Mouse (Mus musculus): ENCODE data around the gene Ly86.
A peak's percentile ranks its signal among the peaks of the same experiment; 100 is the strongest.

Gene Ly86

GRCm38 (mm10) chr13:37432653-37433052, 87.6 kb downstream of the Ly86 start:
- no peak for DNase-seq (ENCODE audit: low spot score)

- no peak for DNase-seq (ENCODE audit: low spot score)
These were observed 88.1 kb downstream of the Ly86 start for GRCm38 (mm10) chr13:37433142-37433541.

DNA sequence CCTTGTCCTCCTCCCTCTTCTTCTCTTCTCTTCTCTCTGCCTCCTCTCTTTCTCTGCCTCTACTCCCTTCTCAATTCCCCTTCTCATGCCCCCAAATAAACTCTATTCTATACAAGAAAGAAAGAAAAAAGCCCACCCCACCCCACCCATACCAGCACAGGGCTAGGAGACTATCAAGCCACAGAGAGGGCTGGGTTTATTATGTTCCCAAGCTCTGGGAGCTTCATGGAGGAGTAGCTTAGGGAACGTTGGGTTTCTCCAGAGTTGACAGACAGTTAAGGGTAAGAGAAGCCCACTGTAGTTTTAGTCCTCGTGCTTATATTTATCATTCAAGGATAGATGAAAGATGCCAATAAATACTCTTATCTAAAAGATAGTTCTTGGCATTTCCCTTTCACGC, 88.7 kb downstream of the Ly86 start:
- DNase-seq (ENCODE audit: low spot score): no peak

- DNase-seq (ENCODE audit: low spot score): no peak
These were observed 89.2 kb downstream of the Ly86 start for GRCm38 (mm10) chr13:37434137-37434772.

DNA sequence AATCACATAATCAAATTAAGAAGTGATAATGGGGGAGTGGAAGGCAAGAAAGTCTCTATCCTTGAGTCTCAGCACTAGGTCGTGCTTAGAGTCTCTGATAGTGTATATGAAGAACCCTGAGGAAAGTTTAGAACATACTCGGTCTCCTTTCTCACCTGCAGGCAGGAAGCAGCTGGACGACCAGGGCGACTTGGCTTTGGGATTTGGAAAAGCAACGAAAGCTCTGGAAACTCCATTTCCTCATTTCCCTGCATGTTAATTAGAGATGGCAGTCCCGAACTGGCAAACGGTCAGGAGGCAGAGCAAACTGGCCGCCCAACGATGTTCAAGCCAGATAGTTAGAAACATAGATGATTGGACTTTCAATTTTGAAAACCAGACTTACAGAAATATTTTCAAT, 89.8 kb downstream of the Ly86 start:
- DNase-seq (ENCODE audit: low spot score): no peak

DNA sequence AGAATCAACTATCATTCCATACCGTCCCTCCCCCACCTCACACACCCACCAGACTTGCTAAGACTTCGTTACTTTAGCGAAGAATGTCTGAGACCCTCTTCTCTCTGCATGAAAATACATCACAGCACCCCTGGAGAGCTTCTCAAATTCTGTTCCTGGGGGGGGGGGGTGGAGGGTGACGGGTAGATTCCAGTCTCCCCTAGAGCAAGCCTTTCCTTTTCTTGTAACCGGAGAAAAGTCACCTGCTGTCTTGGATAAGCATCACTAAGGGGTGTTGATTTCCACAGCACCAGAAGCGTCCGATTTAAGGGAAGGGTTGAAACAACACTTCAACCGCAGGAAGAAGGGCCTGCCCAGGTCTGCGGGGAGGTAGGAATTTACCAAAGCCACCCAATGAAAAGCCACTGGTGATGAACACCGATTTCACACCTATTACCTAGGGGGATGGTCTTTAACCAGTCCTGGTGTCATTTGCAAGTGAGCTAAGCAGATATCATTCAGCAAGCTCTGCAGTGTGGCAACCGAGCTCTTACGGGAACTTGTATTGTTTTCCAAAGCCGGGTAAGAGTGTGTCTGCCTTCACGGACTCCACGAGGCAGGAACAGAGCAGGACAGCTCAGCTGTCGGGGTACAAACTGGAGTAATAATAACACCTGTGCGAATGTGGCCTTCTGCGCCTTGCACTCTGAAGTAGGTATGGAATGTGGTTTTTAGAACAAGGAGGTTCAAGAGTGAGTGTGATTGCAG, 91.4 kb downstream of the Ly86 start:
- no peak for DNase-seq (ENCODE audit: low spot score)

DNA sequence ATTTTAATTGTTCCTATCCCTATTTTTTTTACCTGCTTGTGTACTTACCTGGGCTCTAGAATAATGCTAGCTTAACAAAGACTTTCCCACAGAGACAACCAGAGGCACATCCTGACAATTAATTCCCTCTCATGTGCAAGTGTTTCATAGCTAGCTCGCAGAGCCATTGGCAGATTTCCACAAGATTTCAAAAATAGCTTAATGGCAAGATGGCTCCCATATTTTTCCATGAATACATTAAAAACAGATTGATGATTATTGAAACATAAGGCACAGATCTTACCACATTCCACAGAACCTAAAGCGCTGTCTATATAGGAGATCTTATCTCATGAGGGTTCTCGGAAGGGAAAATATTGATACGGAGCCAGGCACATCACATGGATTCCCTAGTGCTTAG, 93.8 kb downstream of the Ly86 start:
- DNase-seq (ENCODE audit: low spot score): no peak

DNA sequence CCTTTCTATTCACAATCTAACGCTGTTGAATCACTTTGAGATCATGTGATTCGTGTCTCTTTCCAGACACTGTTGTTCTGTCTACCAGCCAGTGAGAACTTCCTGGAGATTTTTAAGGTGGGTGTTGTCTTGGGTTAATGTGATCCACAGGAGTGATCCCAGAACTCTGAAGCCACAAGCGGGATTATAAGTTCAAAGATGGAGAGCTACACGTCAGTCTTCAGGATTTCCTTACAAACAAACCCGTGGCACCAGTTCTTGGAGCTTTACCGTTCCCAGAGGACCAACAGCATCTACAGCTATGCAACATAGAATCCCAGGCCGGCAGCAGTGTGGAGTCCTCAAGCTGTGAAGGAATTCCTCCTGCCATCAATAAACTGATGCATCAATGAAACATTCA, 94.5 kb downstream of the Ly86 start:
- no peak for DNase-seq (ENCODE audit: low spot score)

GRCm38 (mm10) chr13:37439941-37440340, 94.9 kb downstream of the Ly86 start:
- no peak for DNase-seq (ENCODE audit: low spot score)

GRCm38 (mm10) chr13:37440593-37441307, 95.7 kb downstream of the Ly86 start:
- no peak for DNase-seq (ENCODE audit: low spot score)

GRCm38 (mm10) chr13:37442058-37442457, 97.0 kb downstream of the Ly86 start:
- no peak for DNase-seq (ENCODE audit: low spot score)

DNA sequence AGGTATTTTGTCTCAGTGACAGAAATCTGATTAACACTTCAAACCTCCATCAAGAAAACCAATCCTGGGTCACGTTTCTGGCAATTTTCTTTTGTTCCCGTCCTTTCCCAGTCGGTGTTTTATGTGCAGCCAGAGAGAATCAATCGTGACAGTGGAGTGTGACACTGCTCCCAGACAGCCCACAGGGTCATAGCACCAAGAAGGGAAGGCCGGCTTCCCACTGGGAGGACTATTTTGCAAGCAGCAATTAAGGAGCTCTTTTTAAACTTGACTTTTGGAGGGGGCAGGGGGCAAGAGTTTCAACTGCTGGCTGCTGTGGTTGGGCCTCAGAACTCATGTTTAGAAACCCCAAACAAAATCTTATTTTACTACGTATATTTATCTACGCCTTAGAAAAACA, 97.5 kb downstream of the Ly86 start:
- DNase-seq (ENCODE audit: low spot score): no peak

DNA sequence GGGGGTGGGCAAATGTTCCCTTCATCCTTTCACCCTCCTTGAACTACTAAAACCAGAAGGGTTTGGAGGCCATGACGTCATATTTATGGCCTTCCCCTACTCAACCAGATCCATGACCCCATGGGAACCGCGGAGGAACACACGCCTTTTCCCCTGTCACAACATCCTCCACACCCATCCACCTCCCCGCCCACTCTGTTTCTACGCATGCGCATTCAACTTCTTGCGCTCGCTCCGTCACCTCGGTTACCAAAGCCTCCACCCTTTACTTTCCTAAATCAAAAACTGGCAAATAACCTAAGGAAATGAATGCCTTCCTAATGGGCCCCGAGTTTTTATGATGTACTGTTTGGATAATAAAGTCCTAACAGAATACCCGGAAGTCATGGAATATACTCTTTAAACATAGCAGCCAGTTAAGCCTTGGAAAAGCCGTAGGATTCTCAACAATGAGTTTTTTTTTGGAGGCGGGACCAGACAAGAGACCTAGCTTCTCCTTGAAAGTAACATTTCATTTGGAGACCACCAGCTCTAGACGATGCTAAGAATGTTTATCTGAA, 101.8 kb downstream of the Ly86 start:
- no peak for DNase-seq (ENCODE audit: low spot score)

GRCm38 (mm10) chr13:37451021-37451420, 106.0 kb downstream of the Ly86 start:
- DNase-seq (ENCODE audit: low spot score): no peak

DNA sequence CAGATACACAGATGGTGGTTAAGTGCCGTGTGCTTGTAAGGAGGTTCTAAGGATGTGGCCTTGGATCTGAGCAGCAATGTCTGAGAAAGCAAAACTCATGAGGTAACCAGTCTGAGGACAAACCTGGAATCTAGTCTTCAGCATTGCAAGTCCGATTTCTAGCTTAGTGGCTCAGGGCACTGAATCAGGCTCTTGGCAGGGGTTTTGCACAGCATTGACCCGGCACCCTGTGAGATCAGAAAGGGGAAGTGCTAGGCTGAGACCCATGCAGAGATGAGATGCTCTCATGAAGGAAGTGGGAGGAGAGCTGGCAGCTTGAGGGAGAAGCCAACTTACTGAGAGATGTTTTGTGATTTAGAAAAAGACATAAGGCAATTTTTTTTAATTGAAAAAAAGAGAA, 106.5 kb downstream of the Ly86 start:
- DNase-seq (ENCODE audit: low spot score): no peak

DNA sequence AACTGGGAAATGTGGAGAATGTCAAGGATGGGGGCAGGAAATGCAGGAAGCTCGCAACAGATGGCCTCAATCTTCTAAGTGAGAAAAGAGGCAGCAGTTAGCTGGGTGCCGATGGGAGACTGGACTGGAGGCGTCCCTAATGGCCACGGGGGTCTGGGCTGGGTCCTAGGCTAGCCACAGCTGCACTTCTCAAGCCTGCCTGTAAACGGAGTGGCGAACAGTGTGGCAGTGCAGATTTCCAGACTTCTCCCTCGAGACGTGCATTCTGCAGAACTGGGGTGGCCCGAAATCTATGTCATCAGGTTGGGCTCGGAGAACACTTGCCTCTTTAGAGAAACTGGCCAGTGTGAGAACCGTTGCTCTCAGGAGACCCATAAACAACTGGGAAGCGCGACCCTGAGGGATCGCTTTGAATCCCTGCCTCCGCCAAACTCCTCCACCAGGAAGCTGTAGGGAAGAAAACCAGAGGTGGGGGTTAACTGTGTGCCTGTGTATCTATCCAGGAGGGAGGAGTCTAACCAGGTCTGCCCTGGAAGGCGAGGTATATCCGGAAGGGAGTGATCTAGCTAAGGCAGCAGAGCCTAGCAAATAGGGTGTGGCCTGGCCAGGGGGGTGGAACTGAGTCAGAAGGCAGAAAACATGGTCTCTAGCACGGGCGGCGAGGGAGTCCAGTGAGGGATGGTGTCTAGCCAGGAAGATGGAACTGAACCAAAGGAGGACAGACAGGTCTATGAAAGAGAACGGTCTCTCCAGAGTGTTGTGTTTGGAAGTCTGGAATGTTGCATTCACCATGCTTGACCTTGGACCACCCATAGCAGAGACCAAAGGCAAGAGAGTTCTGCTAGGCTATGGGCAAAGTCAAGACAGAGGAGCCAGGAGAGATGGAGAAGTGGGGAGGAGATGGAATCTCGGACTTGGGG, 107.3 kb downstream of the Ly86 start:
- DNase-seq (ENCODE audit: low spot score): no peak

DNA sequence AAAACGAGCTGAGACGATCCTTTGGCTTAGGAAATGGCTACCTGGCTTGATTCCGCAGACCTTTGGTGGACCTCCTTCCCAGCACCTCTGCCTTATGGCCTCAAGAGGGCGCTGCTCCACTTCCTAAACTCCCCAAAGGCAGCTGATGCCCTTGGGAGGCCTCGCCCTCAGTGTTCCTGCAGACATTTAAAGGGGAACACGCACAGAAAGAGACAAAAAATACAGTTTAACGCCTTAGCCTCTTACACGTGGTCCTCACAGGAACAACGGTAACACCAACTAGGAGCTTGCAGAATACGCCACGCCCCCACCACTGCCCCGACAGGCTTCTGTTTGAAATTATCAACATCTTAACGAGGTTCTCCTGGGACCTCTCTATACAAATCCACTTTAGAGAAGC, 108.2 kb downstream of the Ly86 start:
- DNase-seq (ENCODE audit: low spot score): peak; percentile 53

DNA sequence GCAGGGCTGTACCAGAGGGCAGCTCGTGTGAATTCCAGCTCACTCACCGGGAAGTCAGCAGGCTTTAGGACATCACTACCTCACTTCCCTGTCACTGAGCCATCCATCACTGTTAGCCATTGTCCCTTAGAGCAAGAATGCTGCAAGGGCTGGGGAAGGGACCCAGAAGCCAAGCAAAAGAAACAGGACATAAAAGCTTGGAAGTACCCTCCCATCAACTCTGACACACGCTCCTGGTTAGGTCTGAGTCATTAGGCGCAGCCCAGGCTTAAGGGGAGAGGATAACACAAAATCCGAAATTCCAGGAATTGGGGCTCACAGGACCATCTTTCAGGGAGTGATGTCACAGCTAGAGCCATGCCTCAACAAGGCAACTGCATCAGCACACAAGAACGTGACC, 109.3 kb downstream of the Ly86 start:
- no peak for DNase-seq (ENCODE audit: low spot score)

DNA sequence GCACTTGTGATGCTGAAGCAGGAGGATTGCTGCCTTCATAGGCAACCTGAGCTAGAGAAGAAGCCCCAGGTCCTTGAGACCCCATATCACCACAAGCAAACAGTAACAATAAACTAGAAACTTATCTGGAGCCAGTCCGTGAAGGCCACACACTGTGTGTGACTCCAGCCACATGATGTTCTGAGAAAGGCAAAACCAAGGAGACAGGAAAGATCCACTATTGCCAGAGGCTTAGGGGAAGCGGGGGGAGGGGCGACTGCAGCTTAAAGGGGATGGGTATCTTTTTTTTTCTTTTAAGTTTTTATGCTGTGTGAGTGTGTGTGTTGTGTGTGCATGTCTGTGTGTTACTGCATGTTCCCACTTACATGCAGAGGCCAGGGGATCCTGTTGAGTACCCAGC, 110.6 kb downstream of the Ly86 start:
- no peak for DNase-seq (ENCODE audit: low spot score)

GRCm38 (mm10) chr13:37457007-37457827, 112.2 kb downstream of the Ly86 start:
- no peak for DNase-seq (ENCODE audit: low spot score)

DNA sequence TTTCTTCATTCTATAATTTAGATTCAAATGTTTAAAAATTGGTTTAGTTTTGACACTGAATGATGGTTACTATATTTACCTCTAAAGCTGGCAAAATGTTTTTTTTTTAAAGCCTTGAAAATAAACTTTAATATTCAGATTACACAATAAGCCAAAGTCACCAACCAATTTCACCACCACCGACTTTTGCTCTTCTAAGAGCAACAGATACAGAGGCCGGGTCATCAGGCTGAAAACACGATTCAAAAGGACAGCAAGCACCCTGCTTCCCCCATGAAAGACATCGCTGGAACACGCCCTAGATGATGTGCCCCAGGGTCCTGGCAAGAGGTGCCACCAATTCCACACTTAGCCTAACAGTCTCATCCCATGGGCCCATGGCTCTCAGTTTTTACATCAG, 113.5 kb downstream of the Ly86 start:
- DNase-seq (ENCODE audit: low spot score): no peak
